Comparison of ENCODE assay signal across 25 mouse cellular contexts in the genomic region with DNA sequence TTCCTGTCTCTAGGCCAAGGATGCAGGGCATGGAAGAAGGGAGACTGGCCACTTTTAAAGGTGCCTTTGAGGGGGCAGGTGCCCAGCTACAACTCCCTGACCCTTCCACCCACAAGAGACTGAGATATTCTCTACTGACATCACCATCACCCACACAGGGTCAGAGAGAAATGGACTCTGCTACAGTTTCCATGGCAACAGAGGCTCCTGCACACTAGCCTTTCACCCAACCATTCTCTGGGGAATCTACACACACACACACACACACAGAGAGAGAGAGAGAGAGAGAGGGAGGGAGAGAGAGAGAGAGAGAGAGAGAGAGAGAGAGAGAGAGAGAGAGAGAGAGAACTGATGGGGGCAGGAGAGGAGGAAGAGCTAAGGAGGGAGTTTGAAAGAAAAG. TPM values are rescaled to one million over a fixed set of nuclear protein-coding genes. Genes with fewer than 3 reads are reported as not detected.
"Had no signal": no experiment of that assay in that cellular context is flagged by ENCODE, and none has a peak within 500 bp of the region (broad histone marks: within the 10 kb centered on the region; RNA-seq: fewer than 3 reads in every experiment).

No protein-coding gene starts in this region.

- H3K4me1 ChIP-seq: limb, embryonic 12.5 days; limb, embryonic 15.5 days had no signal

- H3K27me3 ChIP-seq: neural tube, embryonic 13.5 days had no signal

- H3K27ac ChIP-seq: limb, embryonic 12.5 days; limb, embryonic 15.5 days; liver, embryonic 14.5 days; macrophage; neural tube, embryonic 13.5 days; stomach, postnatal 0 days had no signal

- H3K9me3 ChIP-seq: limb, embryonic 12.5 days; limb, embryonic 15.5 days; neural tube, embryonic 13.5 days had no signal

- H3K4me3 ChIP-seq: limb, embryonic 12.5 days; limb, embryonic 15.5 days; myocyte; neural tube, embryonic 13.5 days had no signal

- H3K4me2 ChIP-seq: limb, embryonic 12.5 days; limb, embryonic 15.5 days; liver, embryonic 11.5 days; lung, embryonic 14.5 days; neural tube, embryonic 13.5 days had no signal

- H3K36me3 ChIP-seq: limb, embryonic 12.5 days; limb, embryonic 15.5 days; neural tube, embryonic 13.5 days had no signal

- DNase-seq: kidney, adult 18-20 months; kidney, adult 9 months; kidney, postnatal 14 days; kidney, postnatal 4 days; left cerebral cortex, postnatal 4 days; liver, postnatal 0 days; lung, embryonic 14.5 days; retina, postnatal 1 day; right cerebral cortex, postnatal 25 days; spleen, adult 18-20 months; thymus, adult 2 months; thymus, postnatal 14 days; thymus, postnatal 4 days had no signal

- ATAC-seq: liver, postnatal 0 days; lung, postnatal 0 days had no signal

- H3K9ac ChIP-seq: limb, embryonic 12.5 days; limb, embryonic 15.5 days; liver, embryonic 14.5 days; liver, postnatal 0 days; lung, embryonic 14.5 days; neural tube, embryonic 13.5 days had no signal

RNA-seq across cellular contexts. Expression of gene Vwa5b1, which starts 50.7 kb away (rescaled TPM):
- total RNA-seq: megakaryocyte, adult 5-6 weeks; monocyte, adult 5-6 weeks; neutrophil, adult 5-6 weeks had no signal
- polyA plus RNA-seq: liver, embryonic 11.5 days; liver, embryonic 14.5 days; liver, postnatal 0 days; macrophage; myocyte had no signal
